Mouse (Mus musculus) bone marrow, adult 2 months (tissue): ENCODE measurements around the gene Cotl1.

Experiments
- CTCF ChIP-seq: fragments of 200-500 bp; IDR thresholded peaks from 2 replicates; pipeline ENCODE4 v1.5.1; 2011; ENCODE audit warnings: low read length, control low read depth; ENCODE audit not compliant: control insufficient read depth, insufficient read depth
- POLR2A ChIP-seq: fragments of 200-500 bp; IDR thresholded peaks from 2 replicates; pipeline ENCODE4 v1.6.1; 2011; ENCODE audit warnings: low read depth, mild to moderate bottlenecking, control low read depth, low read length, borderline replicate concordance; ENCODE audit not compliant: control insufficient read depth

- TF ChIP-seq CTCF, result no peak
- no peak for TF ChIP-seq POLR2A
Observed at GRCm38 (mm10) chr8:119791804-119792704, 48.3 kb downstream of the Cotl1 start.
